Mouse (Mus musculus) CD8-positive naive resting alpha-beta T cell, adult 2 months (primary cell): ENCODE results near the gene Ldoc1.

ENCODE experiments used
- DNase-seq, 2 experiments: peaks; one replicate each; pipeline ENCODE4 v3.0.0; 2022; ENCODE audit warnings: low read depth in 2 of 2, low spot score in 2 of 2

Ldoc1 gene

DNA sequence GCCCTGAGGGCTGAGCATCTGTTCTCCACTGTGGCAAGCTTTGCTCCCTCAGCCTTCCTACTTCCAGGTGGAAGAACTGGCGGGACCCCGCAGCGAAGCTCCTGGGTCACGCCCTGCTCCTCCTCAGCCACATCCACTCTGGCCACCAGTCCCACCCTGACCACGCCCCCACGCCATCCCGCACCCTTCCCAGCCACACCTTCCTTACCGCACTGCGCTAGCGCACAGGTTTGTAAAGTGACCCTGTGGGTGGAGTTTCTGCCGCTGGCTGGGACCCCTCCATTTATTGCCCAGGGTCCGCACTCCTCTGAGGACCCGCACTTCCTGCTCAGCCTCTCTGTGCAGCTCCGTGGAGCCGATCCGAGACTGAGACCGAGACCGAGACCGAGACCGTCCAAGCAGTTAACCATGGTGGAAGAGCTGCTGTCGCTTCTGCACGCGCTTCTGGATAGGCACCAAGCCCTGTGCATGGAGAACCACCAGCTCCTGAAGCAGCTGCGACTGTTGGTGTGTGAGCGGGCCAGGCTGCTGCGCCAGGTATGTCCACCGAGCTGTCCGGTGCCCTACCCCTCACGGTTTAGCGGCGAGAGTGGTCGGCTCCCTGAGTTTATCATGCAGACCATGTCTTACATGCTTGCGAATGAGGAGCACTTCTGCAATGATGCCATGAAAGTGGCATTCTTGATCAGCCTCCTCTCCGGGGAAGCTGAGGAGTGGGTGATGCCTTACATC lies at the start of gene Ldoc1:
Ldoc1 (plus strand) TSS at position 196 of the 732 bp plus-strand sequence.
- no peak for DNase-seq

- DNase-seq = no peak
These were observed 834 bp downstream of the Ldoc1 start for GRCm38 (mm10) chrX:61710131-61710530.

DNA sequence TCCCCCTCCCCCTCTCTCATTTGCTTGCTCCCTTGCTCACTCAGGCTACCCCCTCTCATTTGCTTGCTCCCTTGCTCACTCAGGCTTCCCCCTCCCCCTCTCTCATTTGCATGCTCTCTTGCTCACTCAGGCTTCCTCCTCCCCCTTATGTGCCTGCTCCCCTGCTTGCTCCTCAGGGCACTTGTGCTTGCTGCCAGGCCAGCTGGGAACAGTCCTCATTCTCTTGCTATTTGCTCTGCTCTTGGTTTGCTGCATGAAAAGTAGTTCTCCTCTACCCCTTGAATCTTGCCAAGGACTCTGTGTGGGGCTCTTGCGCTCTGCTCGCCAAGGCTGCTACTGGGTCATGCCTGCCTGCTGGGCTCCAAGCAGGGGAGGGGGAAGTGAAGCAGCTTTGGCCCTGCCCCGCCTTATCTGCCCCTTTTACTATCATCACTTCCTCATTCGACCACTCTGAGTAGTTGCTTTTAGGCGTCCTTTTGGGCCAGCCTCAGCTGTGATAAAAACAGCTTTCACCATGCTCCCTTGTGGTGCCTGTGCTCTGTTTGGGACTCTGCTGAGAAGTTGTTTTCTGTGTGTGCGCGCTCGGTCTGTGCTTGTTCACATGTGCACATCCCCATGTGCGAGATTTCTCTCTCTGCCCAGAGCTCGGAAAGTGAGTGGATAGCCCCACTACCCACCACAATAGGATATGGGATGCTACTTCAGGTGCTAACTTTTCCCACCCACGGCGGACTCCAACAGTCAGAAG lies 13.2 kb downstream of the Ldoc1 start:
- DNase-seq = no peak

DNA sequence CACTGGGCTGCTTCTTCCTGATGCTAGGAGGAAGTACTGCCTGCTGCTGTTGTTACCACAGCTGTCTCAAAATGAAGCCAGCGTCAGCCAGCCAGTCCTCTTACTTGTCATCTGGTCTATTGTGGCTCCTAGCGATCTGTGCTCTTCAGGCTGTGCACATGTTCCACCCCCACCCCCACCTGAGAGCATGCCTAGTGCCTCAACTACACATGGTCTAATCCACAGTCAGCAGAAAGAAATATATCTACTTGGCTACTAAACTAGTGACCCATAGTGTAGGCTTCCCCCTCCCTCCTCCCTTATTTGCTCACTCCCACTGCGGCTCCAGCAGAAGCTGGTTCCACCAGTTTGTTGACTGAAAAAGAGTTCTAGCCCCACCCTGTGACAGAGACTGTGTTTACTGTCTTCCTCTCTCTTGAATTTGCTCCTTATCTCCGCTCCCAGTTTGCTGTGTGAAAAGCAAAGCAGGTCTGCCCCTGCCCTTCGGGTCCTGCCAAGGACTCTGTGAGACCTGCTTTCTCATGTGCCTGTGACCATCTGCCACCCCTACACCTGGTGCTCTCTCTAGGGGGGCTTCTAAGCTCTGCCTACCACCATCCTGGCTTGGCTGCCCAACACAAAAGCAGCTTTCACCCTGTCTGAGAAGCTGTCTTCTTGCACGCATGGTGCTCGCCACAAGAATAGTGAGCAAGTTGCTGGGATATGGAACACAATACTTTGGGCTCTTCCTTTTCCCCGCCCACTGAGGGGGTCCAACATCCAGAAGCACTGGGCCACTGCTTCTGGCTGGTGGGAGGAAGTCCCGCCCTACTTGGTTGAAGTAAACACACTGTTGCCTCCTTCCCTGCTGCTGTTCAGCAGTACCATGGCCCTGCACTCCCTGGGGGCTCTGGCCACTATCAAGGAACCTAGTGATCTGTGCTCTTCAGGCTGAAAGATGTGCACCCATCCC lies 14.0 kb downstream of the Ldoc1 start:
- no peak for DNase-seq

DNA sequence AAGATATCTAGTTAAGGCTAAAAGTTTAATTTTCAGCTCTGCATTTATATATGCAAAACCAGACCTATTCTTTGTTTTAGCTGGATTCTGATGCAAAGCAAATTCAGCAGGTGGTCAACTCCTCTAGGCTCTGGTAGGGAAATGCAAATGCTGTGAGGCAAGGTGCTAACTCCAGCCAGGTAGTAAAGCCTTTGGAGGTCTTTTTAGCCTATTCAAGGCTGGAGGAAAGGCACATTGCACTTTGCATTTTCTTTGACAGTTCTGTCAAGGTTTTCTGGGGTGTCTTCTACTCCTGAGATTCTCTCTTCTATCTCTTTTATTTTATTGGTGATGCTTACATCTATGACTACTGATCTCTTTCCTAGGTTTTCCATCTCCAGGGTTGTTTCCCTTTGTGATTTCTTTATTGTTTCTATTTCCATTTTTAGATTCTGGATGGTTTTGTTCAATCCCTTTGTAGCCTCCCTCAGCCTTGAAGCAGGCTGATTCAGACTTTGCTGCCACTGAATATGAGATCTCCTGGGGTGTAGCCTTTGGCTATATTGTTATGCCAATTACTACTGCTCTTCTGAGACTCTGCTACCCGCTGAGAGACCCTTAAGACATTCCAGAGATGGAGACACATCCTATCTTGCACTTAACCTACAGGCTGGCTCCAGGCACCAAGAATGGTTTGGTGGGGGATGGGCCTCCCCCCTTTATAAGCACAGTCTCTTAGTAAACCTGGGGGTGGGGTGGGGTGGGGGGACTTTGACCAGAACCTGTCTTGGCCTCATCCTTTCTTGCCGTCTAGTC lies 18.4 kb downstream of the Ldoc1 start:
- DNase-seq = no peak
